Mouse (Mus musculus) lung, embryonic 16.5 days (tissue): ENCODE measurements around the gene Rfng. TPM values are rescaled to one million over a fixed set of nuclear protein-coding genes. Genes with fewer than 3 reads are reported as not detected.
"Not testable (repeated sequence)": the region's sequence is repeated elsewhere in the genome, so short reads cannot be mapped to it uniquely, and the experiment has no call there.

Experiments
- ATAC-seq: fragments of 200-750 bp; cut with Nextera tagmentation; 2 replicates; pipeline ENCODE4 v1.8.0; 2017; ENCODE audit warnings: low read depth, mild to moderate bottlenecking, moderate library complexity
- H3K27ac ChIP-seq: fragments of 300-500 bp; sonication (generic); 2 replicates; pipeline ENCODE4 v1.5.1; 2014; ENCODE audit warnings: mild to moderate bottlenecking, control low read depth, low read length
- H3K27me3 ChIP-seq: fragments of 300-500 bp; sonication (generic); 2 replicates; pipeline ENCODE4 v1.6.1; 2014; ENCODE audit warnings: low read depth, low read length, mixed read lengths; ENCODE audit not compliant: control insufficient read depth, insufficient read depth
- H3K36me3 ChIP-seq: fragments of 300-500 bp; sonication (generic); 2 replicates; pipeline ENCODE4 v1.6.1; 2014; ENCODE audit warnings: low read length; ENCODE audit not compliant: control insufficient read depth, insufficient read depth
- H3K4me1 ChIP-seq: fragments of 300-500 bp; sonication (generic); replicated peaks from 2 replicates; pipeline ENCODE4 v1.6.1; 2014; ENCODE audit warnings: low read length, mixed read lengths; ENCODE audit not compliant: control insufficient read depth, insufficient read depth
- H3K4me2 ChIP-seq: fragments of 300-500 bp; sonication (generic); 2 replicates; pipeline ENCODE4 v1.6.1; 2014; ENCODE audit warnings: low read depth, low read length, control low read depth
- H3K4me3 ChIP-seq: fragments of 300-500 bp; sonication (generic); 2 replicates; pipeline ENCODE4 v1.5.1; 2014; ENCODE audit warnings: mild to moderate bottlenecking, low read length, control low read depth
- H3K9ac ChIP-seq: fragments of 300-500 bp; sonication (generic); 2 replicates; pipeline ENCODE4 v1.6.1; 2014; ENCODE audit warnings: low read length, control low read depth
- H3K9me3 ChIP-seq: fragments of 300-500 bp; sonication (generic); 2 replicates; pipeline ENCODE4 v1.6.1; 2016; ENCODE audit warnings: low read length; ENCODE audit not compliant: control insufficient read depth
- WGBS: fragments of 180-500 bp; shearing (Covaris S2); extraction: QIAGEN DNeasy Blood & Tissue Kit; methylation state at CpG from one replicate; pipeline ENCODE4 v1.1.7; 2014; 5-methylcytosine and 5-hydroxymethylcytosine counted together
- polyA plus RNA-seq: library from polyadenylated mRNA; unstranded; fragments of >200 nt; fragmentation: Nextera tagmentation; extraction: Ambion mirVana; gene quantifications from 2 replicates; pipeline ENCODE4 v1.2.1, GENCODE M21; 2015

The Rfng gene
- polyA plus RNA-seq, 1 experiment from 2014 or later: 43.0 TPM

GRCm38 (mm10) chr11:120798244-120798643 lies 14.2 kb upstream of the Rfng start:
- no peak overlapping the region for H3K4me2 ChIP-seq
- H3K27me3 ChIP-seq: no peaks in the 10 kb centered on the region
- H3K4me1 ChIP-seq: peaks cover 20% of the 10 kb centered on the region
- H3K9ac ChIP-seq: no peak overlapping the region
- H3K4me3 ChIP-seq: no peak overlapping the region
- H3K9me3 ChIP-seq: no peaks in the 10 kb centered on the region
- H3K27ac ChIP-seq: no peak overlapping the region
- peaks cover 8% of the 10 kb centered on the region for H3K36me3 ChIP-seq
- no peak for ATAC-seq
- 68% methylated on average over 3 of the region's 3 CpGs for WGBS

- Histone ChIP-seq H3K27me3 (no peaks in the 10 kb centered on the region), H3K4me2 (peak overlapping the region; percentile 50), H3K9me3 (no peaks in the 10 kb centered on the region), H3K9ac (peak overlapping the region; percentile 61), H3K36me3 (peaks cover 19% of the 10 kb centered on the region), H3K27ac (peak overlapping the region; percentile 69), H3K4me1 (peaks cover 20% of the 10 kb centered on the region), H3K4me3 (peak overlapping the region; percentile 99)
- 0 out of 2 replicates have a peak, but pooled peaks have one; percentile 0 for ATAC-seq
- WGBS: 26% methylated on average over 8 of the region's 8 CpGs
Measured at GRCm38 (mm10) chr11:120796614-120796946, 12.6 kb upstream of the Rfng start.

GRCm38 (mm10) chr11:120795756-120796613 lies 12.0 kb upstream of the Rfng start, which contains the start of gene Dus1l:
Gene Dus1l, minus strand, starts transcription at chr11:120796403.
- peaks cover 25% of the 10 kb centered on the region for H3K36me3 ChIP-seq
- H3K27ac ChIP-seq: peak within 1 kb of the TSS; percentile 69
- peak within 1 kb of the TSS; percentile 99 for H3K4me3 ChIP-seq
- H3K9ac ChIP-seq: peak within 1 kb of the TSS; percentile 98
- H3K9me3 ChIP-seq: no peaks in the 10 kb centered on the region
- H3K27me3 ChIP-seq: no peaks in the 10 kb centered on the region
- H3K4me1 ChIP-seq: peaks cover 20% of the 10 kb centered on the region
- peak within 1 kb of the TSS; percentile 80 for H3K4me2 ChIP-seq
- ATAC-seq: peak; percentile 87
- 1% methylated on average over 59 of the region's 59 CpGs for WGBS

GRCm38 (mm10) chr11:120792652-120793051 lies 8.6 kb upstream of the Rfng start:
- no peak overlapping the region for H3K27ac ChIP-seq
- ATAC-seq: no peak
- no peak overlapping the region for H3K4me3 ChIP-seq
- no peak overlapping the region for H3K9ac ChIP-seq
- H3K36me3 ChIP-seq: peaks cover 52% of the 10 kb centered on the region
- H3K9me3 ChIP-seq: no peaks in the 10 kb centered on the region
- 93% methylated on average over 9 of the region's 9 CpGs for WGBS
- H3K27me3 ChIP-seq: no peaks in the 10 kb centered on the region
- peaks cover 10% of the 10 kb centered on the region for H3K4me1 ChIP-seq
- H3K4me2 ChIP-seq: no peak overlapping the region

GRCm38 (mm10) chr11:120789810-120790209 lies 5.8 kb upstream of the Rfng start:
- Histone ChIP-seq H3K4me3 (no peak overlapping the region), H3K9me3 (no peaks in the 10 kb centered on the region), H3K9ac (no peak overlapping the region), H3K4me1 (peaks cover 9% of the 10 kb centered on the region), H3K36me3 (peaks cover 63% of the 10 kb centered on the region), H3K27me3 (no peaks in the 10 kb centered on the region), H3K4me2 (no peak overlapping the region), H3K27ac (no peak overlapping the region)
- ATAC-seq: no peak
- 71% methylated on average over 3 of the region's 3 CpGs for WGBS

- no peak overlapping the region for H3K4me2 ChIP-seq
- H3K9ac ChIP-seq: no peak overlapping the region
- WGBS: 85% methylated on average over 4 of the region's 4 CpGs
- no peaks in the 10 kb centered on the region for H3K9me3 ChIP-seq
- no peak overlapping the region for H3K27ac ChIP-seq
- H3K4me1 ChIP-seq: peaks cover 7% of the 10 kb centered on the region
- no peaks in the 10 kb centered on the region for H3K27me3 ChIP-seq
- ATAC-seq: no peak
- no peak overlapping the region for H3K4me3 ChIP-seq
- H3K36me3 ChIP-seq: peaks cover 63% of the 10 kb centered on the region
Measured at GRCm38 (mm10) chr11:120789355-120789754, 5.3 kb upstream of the Rfng start.

GRCm38 (mm10) chr11:120788460-120788859 lies 4.5 kb upstream of the Rfng start:
- not testable (repeated sequence) for H3K9ac ChIP-seq, H3K4me3 ChIP-seq, H3K4me1 ChIP-seq, H3K27ac ChIP-seq, H3K9me3 ChIP-seq, H3K4me2 ChIP-seq, H3K27me3 ChIP-seq, ATAC-seq
- 88% methylated on average over 9 of the region's 10 CpGs for WGBS
- H3K36me3 ChIP-seq: peaks cover 57% of the 10 kb centered on the region

GRCm38 (mm10) chr11:120785145-120785544 lies 1.1 kb upstream of the Rfng start:
- peaks cover 31% of the 10 kb centered on the region for H3K36me3 ChIP-seq
- ATAC-seq: no peak

GRCm38 (mm10) chr11:120783426-120784063 lies 462 bp downstream of the Rfng start:
- H3K4me2 ChIP-seq: peak overlapping the region; percentile 96
- ATAC-seq: peak; percentile 10
- H3K36me3 ChIP-seq: peaks cover 18% of the 10 kb centered on the region
- H3K9ac ChIP-seq: peak overlapping the region; percentile 97
- H3K27ac ChIP-seq: peak overlapping the region; percentile 77
- H3K4me3 ChIP-seq: peak overlapping the region; percentile 91
- no peaks in the 10 kb centered on the region for H3K27me3 ChIP-seq
- H3K9me3 ChIP-seq: no peaks in the 10 kb centered on the region
- peaks cover 17% of the 10 kb centered on the region for H3K4me1 ChIP-seq
- WGBS: 1% methylated on average over 42 of the region's 42 CpGs

More at GRCm38 (mm10) chr11:120785145-120785544, 1.1 kb upstream of the Rfng start:
- H3K27me3 ChIP-seq: no peaks in the 10 kb centered on the region
- peak overlapping the region; percentile 96 for H3K4me2 ChIP-seq
- H3K9ac ChIP-seq: peak overlapping the region; percentile 97
- no peaks in the 10 kb centered on the region for H3K9me3 ChIP-seq
- H3K4me1 ChIP-seq: peaks cover 17% of the 10 kb centered on the region
- no peak overlapping the region for H3K27ac ChIP-seq
- peak overlapping the region; percentile 91 for H3K4me3 ChIP-seq
- 30% methylated on average over 9 of the region's 9 CpGs for WGBS
